Mouse (Mus musculus) liver, adult 2 months (tissue): Measurements from ENCODE around the gene Hrh2.

Experiments
- CTCF ChIP-seq: fragments of 200-500 bp; IDR thresholded peaks from 2 replicates; pipeline ENCODE4 v1.5.1; 2011; ENCODE audit warnings: low read depth, low read length, control low read depth
- POLR2A ChIP-seq: fragments of 200-500 bp; IDR thresholded peaks from 2 replicates; pipeline ENCODE4 v1.6.1; 2011; ENCODE audit warnings: low read length, control low read depth; ENCODE audit not compliant: insufficient read depth; ENCODE audit errors: extremely low read depth

GRCm38 (mm10) chr13:54277406-54277805 is 85.5 kb downstream of the Hrh2 start:
- no peak for TF ChIP-seq CTCF
- TF ChIP-seq POLR2A = no peak
